Mouse (Mus musculus) midbrain, embryonic 13.5 days (tissue): ENCODE data around the gene Gprc5c. TPM values are rescaled to one million over a fixed set of nuclear protein-coding genes. Genes with fewer than 3 reads are reported as not detected.

Experiments used
- ATAC-seq: fragments of 200-750 bp; cut with Nextera tagmentation; 2 replicates; pipeline ENCODE4 v1.8.0; 2017; ENCODE audit warnings: mild to moderate bottlenecking, moderate TSS enrichment, moderate library complexity
- H3K27ac ChIP-seq: fragments of 300-500 bp; sonication (generic); 2 replicates; pipeline ENCODE4 v1.5.1; 2015; ENCODE audit warnings: inconsistent platforms, mild to moderate bottlenecking, moderate library complexity
- H3K27me3 ChIP-seq: fragments of 300-500 bp; sonication (generic); 2 replicates; pipeline ENCODE4 v1.6.1; 2015; ENCODE audit warnings: mild to moderate bottlenecking, inconsistent platforms
- H3K36me3 ChIP-seq: fragments of 300-500 bp; sonication (generic); 2 replicates; pipeline ENCODE4 v1.6.1; 2015; ENCODE audit warnings: mild to moderate bottlenecking, inconsistent platforms
- H3K4me1 ChIP-seq: fragments of 300-500 bp; sonication (generic); replicated peaks from 2 replicates; pipeline ENCODE4 v1.6.1; 2015; ENCODE audit warnings: inconsistent platforms
- H3K4me2 ChIP-seq: fragments of 300-500 bp; sonication (generic); replicated peaks from 2 replicates; pipeline ENCODE4 v1.6.1; 2015; ENCODE audit warnings: moderate library complexity, mild to moderate bottlenecking, inconsistent platforms
- H3K4me3 ChIP-seq: fragments of 300-500 bp; sonication (generic); replicated peaks from 2 replicates; pipeline ENCODE4 v1.5.1; 2015; ENCODE audit warnings: mild to moderate bottlenecking, inconsistent platforms
- H3K9ac ChIP-seq: fragments of 300-500 bp; sonication (generic); replicated peaks from 2 replicates; pipeline ENCODE4 v1.6.1; 2015; ENCODE audit warnings: mild to moderate bottlenecking, inconsistent platforms
- H3K9me3 ChIP-seq: fragments of 300-500 bp; sonication (generic); 2 replicates; pipeline ENCODE4 v1.6.1; 2016; ENCODE audit warnings: mild to moderate bottlenecking, inconsistent platforms
- WGBS: fragments of 180-500 bp; shearing (Covaris S2); methylation state at CpG from one replicate; pipeline ENCODE4 v1.1.7; 2015; 5-methylcytosine and 5-hydroxymethylcytosine counted together
- polyA plus RNA-seq: library from polyadenylated mRNA; unstranded; fragments of >200 nt; fragmentation: Nextera tagmentation; extraction: Ambion mirVana; gene quantifications from 2 replicates; pipeline ENCODE4 v1.2.1, GENCODE M21; 2015

Gene Gprc5c
- polyA plus RNA-seq, 1 experiment from 2014 or later, result 7.1 TPM

- Histone ChIP-seq H3K4me2 (no peak overlapping the region), H3K27ac (no peak overlapping the region), H3K9ac (no peak overlapping the region), H3K4me1 (peaks cover 17% of the 10 kb centered on the region), H3K27me3 (peaks cover 4% of the 10 kb centered on the region; the same call in 1 of the 2 replicates), H3K4me3 (no peak overlapping the region), H3K9me3 (no peaks in the 10 kb centered on the region), H3K36me3 (no peaks in the 10 kb centered on the region)
- no peak for ATAC-seq
- 96% methylated on average over 7 of the region's 7 CpGs for WGBS
Observed at GRCm38 (mm10) chr11:114818185-114818584, 32.8 kb upstream of the Gprc5c start.

GRCm38 (mm10) chr11:114819110-114819509 lies 31.8 kb upstream of the Gprc5c start:
- ATAC-seq, result no peak
- peaks cover 4% of the 10 kb centered on the region; the same call in 1 of the 2 replicates for H3K27me3 ChIP-seq
- H3K4me3 ChIP-seq, result no peak overlapping the region
- no peak overlapping the region for H3K9ac ChIP-seq
- H3K27ac ChIP-seq, result no peak overlapping the region
- no peaks in the 10 kb centered on the region for H3K9me3 ChIP-seq
- no peaks in the 10 kb centered on the region for H3K36me3 ChIP-seq
- WGBS, result 18% methylated on average over 2 of the region's 2 CpGs
- H3K4me1 ChIP-seq, result peaks cover 26% of the 10 kb centered on the region
- H3K4me2 ChIP-seq, result no peak overlapping the region

- Histone ChIP-seq H3K4me3 (no peak overlapping the region), H3K9me3 (no peaks in the 10 kb centered on the region), H3K4me2 (no peak overlapping the region), H3K9ac (no peak overlapping the region), H3K4me1 (peaks cover 28% of the 10 kb centered on the region), H3K27me3 (peaks cover 8% of the 10 kb centered on the region), H3K36me3 (no peaks in the 10 kb centered on the region), H3K27ac (no peak overlapping the region)
- WGBS, result 38% methylated on average over 3 of the region's 3 CpGs
- ATAC-seq, result no peak
Observed at GRCm38 (mm10) chr11:114820444-114820843, 30.5 kb upstream of the Gprc5c start.

GRCm38 (mm10) chr11:114821325-114821724 lies 29.6 kb upstream of the Gprc5c start:
- H3K27me3 ChIP-seq, result peaks cover 8% of the 10 kb centered on the region
- H3K27ac ChIP-seq, result no peak overlapping the region
- H3K4me1 ChIP-seq, result peaks cover 28% of the 10 kb centered on the region
- WGBS, result 68% methylated on average over 1 of the region's 1 CpGs
- no peak overlapping the region for H3K4me3 ChIP-seq
- H3K9me3 ChIP-seq, result no peaks in the 10 kb centered on the region
- no peak overlapping the region for H3K4me2 ChIP-seq
- no peaks in the 10 kb centered on the region for H3K36me3 ChIP-seq
- ATAC-seq, result no peak
- H3K9ac ChIP-seq, result no peak overlapping the region

GRCm38 (mm10) chr11:114822727-114823126 lies 28.2 kb upstream of the Gprc5c start:
- Histone ChIP-seq H3K36me3 (no peaks in the 10 kb centered on the region), H3K4me3 (no peak overlapping the region), H3K4me1 (peaks cover 28% of the 10 kb centered on the region), H3K9ac (no peak overlapping the region), H3K27me3 (peaks cover 8% of the 10 kb centered on the region), H3K4me2 (no peak overlapping the region), H3K9me3 (no peaks in the 10 kb centered on the region), H3K27ac (no peak overlapping the region)
- ATAC-seq, result no peak
- 61% methylated on average over 12 of the region's 12 CpGs for WGBS

GRCm38 (mm10) chr11:114823199-114823725 lies 27.7 kb upstream of the Gprc5c start:
- no peak overlapping the region for H3K27ac ChIP-seq

GRCm38 (mm10) chr11:114826686-114827085 lies 24.3 kb upstream of the Gprc5c start:
- Histone ChIP-seq H3K9me3 (no peaks in the 10 kb centered on the region), H3K27me3 (peaks cover 8% of the 10 kb centered on the region), H3K9ac (no peak overlapping the region), H3K4me3 (no peak overlapping the region), H3K36me3 (no peaks in the 10 kb centered on the region), H3K27ac (no peak overlapping the region), H3K4me1 (peaks cover 36% of the 10 kb centered on the region), H3K4me2 (no peak overlapping the region)
- 64% methylated on average over 5 of the region's 5 CpGs for WGBS
- ATAC-seq, result no peak

More at GRCm38 (mm10) chr11:114823199-114823725, 27.7 kb upstream of the Gprc5c start:
- peaks cover 8% of the 10 kb centered on the region for H3K27me3 ChIP-seq
- no peak overlapping the region for H3K4me2 ChIP-seq
- no peaks in the 10 kb centered on the region for H3K9me3 ChIP-seq
- no peak overlapping the region for H3K9ac ChIP-seq
- peak; percentile 43; the same call in 1 of the 2 replicates for ATAC-seq
- WGBS, result under 1% methylated on average over 11 of the region's 11 CpGs
- peaks cover 28% of the 10 kb centered on the region for H3K4me1 ChIP-seq
- no peaks in the 10 kb centered on the region for H3K36me3 ChIP-seq
- H3K4me3 ChIP-seq, result no peak overlapping the region

- Histone ChIP-seq H3K27ac (no peak overlapping the region), H3K4me1 (peaks cover 24% of the 10 kb centered on the region), H3K27me3 (no peaks in the 10 kb centered on the region), H3K4me2 (peak overlapping the region; percentile 48), H3K36me3 (no peaks in the 10 kb centered on the region), H3K9me3 (no peaks in the 10 kb centered on the region), H3K4me3 (peak overlapping the region; percentile 13), H3K9ac (peak overlapping the region; percentile 29; the same call in 1 of the 2 replicates)
- ATAC-seq, result peak; percentile 65
- 6% methylated on average over 24 of the region's 24 CpGs for WGBS
Observed at GRCm38 (mm10) chr11:114829499-114830432, 21.2 kb upstream of the Gprc5c start.

GRCm38 (mm10) chr11:114830433-114830773 lies 20.5 kb upstream of the Gprc5c start:
- H3K4me3 ChIP-seq, result no peak overlapping the region
- 0 out of 2 replicates have a peak, but pooled peaks have one; percentile 9 for ATAC-seq
- WGBS, result 19% methylated on average over 8 of the region's 8 CpGs
- 0 out of 2 replicates have a peak overlapping the region, but pooled peaks have one; percentile 29 for H3K9ac ChIP-seq
- H3K27ac ChIP-seq, result no peak overlapping the region
- H3K9me3 ChIP-seq, result no peaks in the 10 kb centered on the region
- H3K27me3 ChIP-seq, result no peaks in the 10 kb centered on the region
- peaks cover 24% of the 10 kb centered on the region for H3K4me1 ChIP-seq
- no peaks in the 10 kb centered on the region for H3K36me3 ChIP-seq
- H3K4me2 ChIP-seq, result peak overlapping the region; percentile 48

GRCm38 (mm10) chr11:114833166-114833565 lies 17.8 kb upstream of the Gprc5c start:
- no peaks in the 10 kb centered on the region; the same call in 1 of the 2 replicates for H3K9me3 ChIP-seq
- no peak overlapping the region for H3K4me2 ChIP-seq
- peaks cover 24% of the 10 kb centered on the region for H3K4me1 ChIP-seq
- no peak overlapping the region for H3K27ac ChIP-seq
- ATAC-seq, result no peak
- H3K9ac ChIP-seq, result no peak overlapping the region
- no peaks in the 10 kb centered on the region for H3K36me3 ChIP-seq
- H3K4me3 ChIP-seq, result no peak overlapping the region
- 48% methylated on average over 5 of the region's 5 CpGs for WGBS
- H3K27me3 ChIP-seq, result no peaks in the 10 kb centered on the region

- peak; percentile 69 for ATAC-seq
- peak overlapping the region; percentile 19 for H3K4me2 ChIP-seq
- 0 out of 2 replicates have a peak overlapping the region, but pooled peaks have one; percentile 28 for H3K9ac ChIP-seq
- peaks cover 17% of the 10 kb centered on the region for H3K4me1 ChIP-seq
- no peaks in the 10 kb centered on the region for H3K36me3 ChIP-seq
- no peak overlapping the region for H3K4me3 ChIP-seq
- WGBS, result 2% methylated on average over 8 of the region's 8 CpGs
- H3K27me3 ChIP-seq, result peaks cover 4% of the 10 kb centered on the region
- H3K27ac ChIP-seq, result peak overlapping the region; percentile 53; the same call in 1 of the 2 replicates
- peaks cover 4% of the 10 kb centered on the region; the same call in 1 of the 2 replicates for H3K9me3 ChIP-seq
Observed at GRCm38 (mm10) chr11:114843818-114844463, 7.0 kb upstream of the Gprc5c start.
